Mouse (Mus musculus): ENCODE data around the gene Ncmap. TPM values are rescaled to one million over a fixed set of nuclear protein-coding genes. Genes with fewer than 3 reads are reported as not detected.
A peak's percentile ranks its signal among the peaks of the same experiment; 100 is the strongest.
"Not testable (repeated sequence)": the region's sequence is repeated elsewhere in the genome, so short reads cannot be mapped to it uniquely, and the experiment has no call there.

Ncmap gene
- polyA plus RNA-seq, 2 experiments from 2014 or later: 22.3 to 52.3 TPM

GRCm38 (mm10) chr4:135397551-135397950, 476 bp downstream of the Ncmap start:
- no peak for ATAC-seq

DNA sequence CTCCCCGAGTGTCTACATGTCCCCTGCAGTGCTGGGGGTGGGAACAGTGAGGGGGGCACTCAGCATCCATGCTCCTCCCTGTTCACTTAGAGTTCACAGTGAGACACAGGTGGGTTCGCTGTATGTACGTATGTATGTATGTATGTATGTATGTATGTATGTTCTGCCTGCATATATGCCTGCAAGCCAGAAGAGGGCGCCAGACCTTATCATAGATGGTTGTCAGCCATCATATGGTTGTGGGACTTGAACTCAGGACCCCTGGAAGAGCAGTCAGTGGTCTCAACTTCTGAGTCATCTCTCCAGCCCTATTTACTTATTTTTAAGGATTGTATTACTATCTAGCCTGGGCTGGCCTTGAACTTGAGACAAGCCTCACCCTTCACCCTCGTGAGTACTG, 1.7 kb downstream of the Ncmap start:
- no peak for ATAC-seq

DNA sequence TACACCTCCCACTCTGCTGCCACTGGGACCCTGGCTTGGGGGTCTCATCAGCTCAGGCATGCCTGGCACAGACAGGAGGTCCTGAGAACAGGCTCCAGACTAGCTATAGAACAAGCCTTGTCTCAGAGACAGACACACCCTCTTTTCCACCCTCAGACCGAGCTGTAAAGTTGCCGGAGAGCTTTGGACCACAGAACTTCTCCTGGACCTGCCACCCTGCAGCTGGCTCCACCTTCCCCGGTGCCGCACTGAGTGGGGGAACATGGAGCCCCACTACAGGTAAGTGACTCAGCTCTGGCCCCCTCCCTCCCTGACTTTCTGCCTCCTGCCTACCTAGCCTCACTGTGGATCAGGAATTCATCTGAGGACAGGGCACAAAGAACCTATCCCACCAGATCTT, 2.7 kb downstream of the Ncmap start:
- ATAC-seq: no peak

GRCm38 (mm10) chr4:135394666-135395065, 3.4 kb downstream of the Ncmap start:
- no peak for ATAC-seq

DNA sequence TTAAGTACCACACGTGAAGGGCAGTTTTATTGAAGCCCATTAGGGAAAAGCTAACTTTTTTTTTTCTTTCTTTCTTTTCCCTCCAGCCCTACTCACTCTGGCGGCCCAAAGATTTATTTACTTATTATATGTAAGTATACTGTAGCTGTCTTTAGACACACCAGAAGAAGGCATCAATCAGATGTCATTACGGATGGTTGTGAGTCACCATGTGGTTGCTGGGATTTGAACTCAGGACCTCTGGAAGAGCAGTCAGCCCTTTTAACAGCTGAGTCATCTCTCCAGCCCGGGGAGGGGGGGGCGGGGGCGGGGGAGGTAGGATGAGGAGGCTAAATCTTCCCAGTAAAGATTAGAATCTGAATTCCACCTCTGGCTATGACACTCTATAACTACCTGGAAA, 4.6 kb downstream of the Ncmap start:
- no peak for ATAC-seq

GRCm38 (mm10) chr4:135392801-135393200, 5.2 kb downstream of the Ncmap start:
- no peak for ATAC-seq

GRCm38 (mm10) chr4:135391014-135391413, 7.0 kb downstream of the Ncmap start:
- peak; percentile 14 for ATAC-seq

GRCm38 (mm10) chr4:135385614-135386013, 12.4 kb downstream of the Ncmap start:
- no peak for ATAC-seq

- ATAC-seq: no peak
Measured at GRCm38 (mm10) chr4:135382316-135382715, 15.7 kb downstream of the Ncmap start.

GRCm38 (mm10) chr4:135381355-135381754, 16.7 kb downstream of the Ncmap start:
- no peak for ATAC-seq

- no peak for ATAC-seq
Measured at GRCm38 (mm10) chr4:135377241-135377640, 20.8 kb downstream of the Ncmap start.

- no peak for ATAC-seq
Measured at GRCm38 (mm10) chr4:135375444-135375843, 22.6 kb downstream of the Ncmap start.

GRCm38 (mm10) chr4:135373299-135373698, 24.7 kb downstream of the Ncmap start:
- no peak for ATAC-seq

GRCm38 (mm10) chr4:135370372-135370771, 27.7 kb downstream of the Ncmap start:
- ATAC-seq: no peak

DNA sequence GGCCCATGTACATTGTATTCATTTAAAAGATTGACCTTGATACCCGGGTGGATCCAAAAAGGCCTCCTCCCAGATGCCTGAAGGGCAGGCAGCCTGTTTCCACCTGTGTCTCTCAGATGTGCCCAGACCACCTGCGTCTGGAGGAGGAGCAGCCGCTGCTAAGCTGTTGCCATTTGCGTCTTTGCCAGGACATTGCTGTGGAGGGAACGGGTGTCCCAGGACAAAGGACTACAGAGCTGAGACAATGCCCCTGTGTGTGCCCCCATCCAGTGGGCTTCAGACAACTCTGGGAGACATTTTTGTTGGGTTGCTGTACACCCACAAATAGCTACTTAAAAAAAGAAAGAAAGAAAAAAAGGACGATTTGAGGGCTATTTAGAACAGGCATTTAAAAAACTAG, 35.2 kb downstream of the Ncmap start:
- no peak for ATAC-seq

GRCm38 (mm10) chr4:135361722-135362121, 36.3 kb downstream of the Ncmap start:
- ATAC-seq: no peak

DNA sequence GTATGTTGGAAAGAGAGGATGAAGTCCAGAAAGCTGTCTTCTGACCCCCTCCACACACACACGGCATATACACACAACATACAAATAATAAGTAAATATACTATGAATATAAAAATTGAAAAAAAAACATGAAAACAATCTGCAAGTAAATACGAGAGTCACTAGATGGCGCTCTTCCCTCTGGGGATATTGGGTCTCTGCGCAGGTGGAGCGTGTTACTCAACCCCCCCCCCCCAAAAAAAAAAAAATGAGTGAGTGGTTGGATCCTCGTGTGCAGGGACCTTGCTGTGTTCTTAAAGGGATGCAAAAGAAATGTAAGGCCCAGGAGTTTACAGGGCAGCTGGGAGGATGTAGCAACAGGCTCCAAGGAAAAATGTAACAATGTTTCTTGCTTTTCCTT, 39.3 kb downstream of the Ncmap start:
- peak; percentile 36 for ATAC-seq

DNA sequence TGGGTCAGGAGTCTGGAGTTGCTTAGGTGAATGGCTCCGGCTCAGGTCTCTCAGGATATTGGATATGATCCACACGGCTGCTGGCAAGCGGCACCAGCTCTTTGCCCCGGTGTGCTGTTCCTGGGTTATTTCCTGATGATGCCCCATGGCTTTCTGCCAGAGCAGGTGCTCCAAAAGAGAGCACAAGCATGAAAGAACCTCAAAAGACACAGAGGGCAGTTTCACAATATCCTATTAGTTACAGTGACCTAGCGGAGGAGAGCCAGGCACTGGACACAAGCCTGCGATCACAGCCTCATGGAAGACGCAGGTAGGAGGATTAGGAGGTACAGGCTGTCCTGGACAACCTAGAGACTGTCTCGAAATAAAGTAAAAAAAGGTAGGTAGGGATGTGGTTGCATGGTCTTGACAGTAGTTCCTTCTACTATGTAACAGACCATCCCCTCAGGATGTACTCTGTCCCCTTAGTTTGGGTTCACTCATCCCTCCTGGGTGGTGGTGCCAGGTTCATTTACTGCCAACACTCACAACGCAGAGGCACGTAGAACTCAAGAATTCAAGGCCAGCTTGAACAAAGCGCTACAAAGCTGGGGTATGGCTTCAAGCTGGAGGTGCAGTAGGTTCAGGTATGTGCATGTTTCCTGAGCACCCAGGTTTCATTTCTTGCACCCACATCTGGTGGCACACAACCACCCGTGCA, 40.7 kb downstream of the Ncmap start:
- ATAC-seq: no peak

- ATAC-seq: no peak
Measured at GRCm38 (mm10) chr4:135355886-135356550, 42.0 kb downstream of the Ncmap start.

DNA sequence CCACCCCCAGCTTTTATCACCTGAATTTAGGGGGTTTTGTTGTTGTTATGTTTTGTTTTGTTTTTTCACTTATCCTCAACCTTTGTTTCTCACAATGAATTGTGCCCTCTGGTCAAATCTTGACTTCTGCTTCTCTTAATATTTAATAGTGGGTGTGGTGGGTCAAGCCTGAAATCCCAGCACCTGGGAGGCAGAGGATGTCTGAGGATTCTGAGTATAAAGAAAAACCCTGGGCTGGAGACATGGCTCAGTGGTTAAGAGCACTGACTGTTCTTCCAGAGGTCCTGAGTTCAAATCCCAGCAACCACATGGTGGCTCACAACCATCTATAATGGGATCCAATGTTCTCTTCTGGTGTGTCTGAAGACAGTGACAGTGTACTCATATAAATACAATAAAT, 43.3 kb downstream of the Ncmap start:
- ATAC-seq: not testable (repeated sequence)

- no peak for ATAC-seq
Measured at GRCm38 (mm10) chr4:135353794-135354450, 44.1 kb downstream of the Ncmap start.

DNA sequence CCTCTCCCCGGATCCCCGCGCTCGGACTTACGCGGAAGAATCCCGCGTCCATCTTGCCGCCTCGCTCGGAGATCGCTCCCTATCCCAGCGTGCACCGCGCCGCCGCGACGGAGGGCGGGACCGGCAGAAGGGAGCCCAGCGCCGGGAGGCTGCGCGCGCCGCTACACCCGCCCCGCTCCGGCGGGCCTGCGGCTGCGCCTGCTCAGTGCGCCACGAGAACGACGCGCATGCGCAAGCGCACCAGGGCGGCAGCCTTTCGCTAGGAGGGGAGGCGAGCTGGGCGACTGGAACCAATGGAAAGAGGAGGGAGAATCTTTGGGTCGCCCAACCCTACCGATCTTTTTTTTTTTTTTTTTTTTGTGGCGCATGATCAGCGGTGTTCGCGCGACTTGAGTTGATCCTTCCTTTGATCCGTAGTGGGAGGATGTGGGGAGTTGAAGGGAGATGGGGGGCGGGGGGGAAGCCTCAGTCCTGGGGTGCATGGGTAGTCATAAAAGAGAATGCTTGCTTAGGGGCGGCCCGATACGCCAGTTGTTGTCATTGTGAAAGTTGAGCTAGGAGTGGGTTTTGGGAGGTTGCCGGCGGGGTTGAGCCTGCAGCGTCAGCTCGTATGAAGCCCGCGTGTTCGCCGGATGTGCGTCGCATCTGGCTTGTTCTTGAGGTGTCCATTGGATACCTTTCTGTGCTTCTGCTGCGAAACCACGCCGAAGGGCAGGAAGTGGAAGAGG, 44.8 kb downstream of the Ncmap start, which contains the start of gene Srrm1:
Gene Srrm1 (minus strand): TSS at position 256 of the 728 bp plus-strand sequence.
- ATAC-seq: peak; percentile 77

Measured in activated CD4-positive, CD25-positive, alpha-beta regulatory T cell, adult 4 months (primary cell).